Mouse (Mus musculus) lung, postnatal 0 days (tissue): ENCODE data around the gene Tex14.

Source experiments
- CTCF ChIP-seq: IDR thresholded peaks from 2 replicates; pipeline ENCODE4 v1.5.1; 2016; ENCODE audit warnings: antibody characterized with exemption, mild to moderate bottlenecking
- EP300 ChIP-seq: IDR thresholded peaks from 2 replicates; pipeline ENCODE4 v1.6.1; 2016; ENCODE audit warnings: antibody characterized with exemption, mild to moderate bottlenecking, control low read depth

DNA sequence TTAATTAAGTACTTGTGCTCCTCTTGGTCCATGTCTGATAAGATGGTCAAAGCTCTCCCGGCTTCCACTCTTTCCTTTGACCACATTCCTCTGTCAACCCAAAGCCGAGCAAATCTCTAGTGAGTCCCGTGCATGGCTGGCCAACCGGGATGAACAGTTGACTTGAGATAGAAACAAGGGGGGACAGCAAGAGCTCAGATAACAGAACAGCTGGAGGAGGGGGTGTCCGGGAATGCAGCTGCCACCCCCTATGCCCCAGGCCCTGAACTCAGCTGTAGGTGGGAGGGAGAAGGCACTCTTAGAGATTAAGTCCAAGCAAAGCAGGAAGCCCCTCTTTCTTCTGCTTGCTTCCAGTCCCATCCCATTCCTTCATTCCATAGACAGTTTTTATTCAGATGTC lies 165.9 kb downstream of the Tex14 start:
- TF ChIP-seq CTCF (no peak), EP300 (no peak)
